Mouse (Mus musculus): ENCODE measurements around the gene Myo10.
A peak's percentile ranks its signal among the peaks of the same experiment; 100 is the strongest.
"Not testable (repeated sequence)": the region's sequence is repeated elsewhere in the genome, so short reads cannot be mapped to it uniquely, and the experiment has no call there.

Myo10 gene

GRCm38 (mm10) chr15:25694749-25695148 lies 72.4 kb downstream of the Myo10 start:
- DNase-seq, result no peak

- DNase-seq, result no peak
Measured at GRCm38 (mm10) chr15:25695253-25695652, 72.9 kb downstream of the Myo10 start.

- no peak for DNase-seq
Measured at GRCm38 (mm10) chr15:25695883-25696282, 73.6 kb downstream of the Myo10 start.

- DNase-seq, result no peak
Measured at GRCm38 (mm10) chr15:25696660-25697059, 74.3 kb downstream of the Myo10 start.

GRCm38 (mm10) chr15:25699032-25699557 lies 76.8 kb downstream of the Myo10 start:
- no peak for DNase-seq

GRCm38 (mm10) chr15:25702602-25703001 lies 80.3 kb downstream of the Myo10 start:
- DNase-seq, result no peak

- no peak for DNase-seq
Measured at GRCm38 (mm10) chr15:25704809-25705585, 82.7 kb downstream of the Myo10 start.

- DNase-seq, result no peak
Measured at GRCm38 (mm10) chr15:25706874-25707554, 84.7 kb downstream of the Myo10 start.

- DNase-seq, result no peak
Measured at GRCm38 (mm10) chr15:25707891-25708290, 85.6 kb downstream of the Myo10 start.

GRCm38 (mm10) chr15:25710876-25711275 lies 88.6 kb downstream of the Myo10 start:
- no peak for DNase-seq

- DNase-seq, result no peak
Measured at GRCm38 (mm10) chr15:25712877-25713276, 90.6 kb downstream of the Myo10 start.

GRCm38 (mm10) chr15:25713587-25714361 lies 91.4 kb downstream of the Myo10 start:
- DNase-seq, result peak; percentile 80

- peak; percentile 52 for DNase-seq
Measured at GRCm38 (mm10) chr15:25715218-25715995, 93.1 kb downstream of the Myo10 start.

GRCm38 (mm10) chr15:25715996-25716395 lies 93.7 kb downstream of the Myo10 start:
- peak; percentile 61 for DNase-seq

GRCm38 (mm10) chr15:25717006-25717405 lies 94.7 kb downstream of the Myo10 start:
- peak; percentile 88 for DNase-seq

- not testable (repeated sequence) for DNase-seq
Measured at GRCm38 (mm10) chr15:25718104-25718503, 95.8 kb downstream of the Myo10 start.

GRCm38 (mm10) chr15:25719270-25719669 lies 96.9 kb downstream of the Myo10 start:
- DNase-seq, result no peak

- no peak for DNase-seq
Measured at GRCm38 (mm10) chr15:25720263-25720662, 97.9 kb downstream of the Myo10 start.

- no peak for DNase-seq
Measured at GRCm38 (mm10) chr15:25723281-25724113, 101.2 kb downstream of the Myo10 start.

GRCm38 (mm10) chr15:25724549-25724948 lies 102.2 kb downstream of the Myo10 start:
- no peak for DNase-seq

- DNase-seq, result no peak
Measured at GRCm38 (mm10) chr15:25726814-25727213, 104.5 kb downstream of the Myo10 start.
